Mouse (Mus musculus): ENCODE measurements at regions not wholly inside any gene's neighbourhood (a gene's known extent, or its start where the extent isn't known, plus 50 kb on each side); places are given as distances from the start of the nearest gene placed in this dataset.

DNA sequence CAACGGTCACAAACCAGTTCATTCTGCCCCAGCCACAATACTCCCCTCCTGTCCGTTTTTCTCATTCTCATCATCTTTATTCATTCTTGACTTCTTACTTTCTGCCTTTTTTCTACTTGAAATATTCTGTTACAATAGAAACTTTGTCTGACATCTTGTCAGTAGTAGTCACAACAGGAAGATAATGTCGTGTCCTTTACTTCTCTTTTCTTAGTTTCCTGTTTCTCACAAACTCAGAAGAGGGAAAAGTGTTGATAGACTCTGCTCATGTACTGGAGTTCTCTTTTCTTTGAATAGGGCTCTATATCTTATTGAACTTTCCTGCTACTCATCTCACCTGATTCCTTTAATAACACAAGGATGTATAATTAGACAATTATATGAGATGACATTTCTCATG lies 102.7 kb upstream of the Elavl2 start:
- no peaks in the 10 kb centered on the region for H3K4me1 ChIP-seq (ENCODE audit: control insufficient read depth, insufficient read depth, low read length)
- no peaks in the 10 kb centered on the region for H3K9me3 ChIP-seq (ENCODE audit: control insufficient read depth, low read length)
- no peaks in the 10 kb centered on the region for H3K27me3 ChIP-seq (replicated peaks; ENCODE audit: control insufficient read depth, insufficient read depth, low read length)
- H3K27ac ChIP-seq (ENCODE audit: low read length) = no peak overlapping the region
- no peak overlapping the region for H3K4me3 ChIP-seq (ENCODE audit: low read length)
- H3K9ac ChIP-seq (ENCODE audit: low read depth, low read length) = no peak overlapping the region
- no peak overlapping the region for H3K4me2 ChIP-seq (ENCODE audit: low read depth, low read length)
- H3K36me3 ChIP-seq (ENCODE audit: control insufficient read depth, insufficient read depth, low read length) = no peaks in the 10 kb centered on the region
- 82% methylated on average over 3 of the region's 3 CpGs for WGBS
- ATAC-seq = no peak

DNA sequence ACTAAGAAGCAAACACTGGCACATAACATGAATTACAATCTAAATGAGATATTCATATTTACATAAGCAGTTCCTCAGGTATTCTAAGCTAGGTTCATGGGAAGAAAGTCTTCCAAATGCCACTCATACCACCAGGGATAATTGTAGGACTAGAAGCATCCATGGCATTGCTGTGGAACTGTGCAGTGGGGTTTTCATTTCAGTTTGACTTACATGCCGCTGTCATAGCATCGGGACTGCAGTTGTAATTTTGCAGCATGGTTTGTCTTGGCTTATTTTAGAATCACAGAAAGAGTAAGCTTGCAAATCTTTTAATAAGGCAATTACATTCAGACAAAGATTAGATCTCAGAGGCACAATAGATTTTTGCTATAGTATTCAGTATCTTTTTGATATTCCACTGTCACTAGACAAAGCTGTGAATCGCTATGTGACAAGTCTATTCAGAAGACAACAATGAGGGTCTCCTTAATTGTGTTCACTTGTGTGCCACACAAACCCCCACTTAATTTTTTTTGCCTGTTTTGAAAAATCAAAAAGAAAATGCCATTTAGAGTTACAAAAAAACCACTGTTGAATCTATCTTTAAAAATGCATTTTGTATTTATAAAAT lies 81.4 kb upstream of the Elavl2 start:
- no peaks in the 10 kb centered on the region for H3K4me1 ChIP-seq (ENCODE audit: control insufficient read depth, insufficient read depth, low read length)
- H3K4me3 ChIP-seq (ENCODE audit: low read length) = no peak overlapping the region
- no peak overlapping the region for H3K9ac ChIP-seq (ENCODE audit: low read depth, low read length)
- 86% methylated on average over 3 of the region's 3 CpGs for WGBS
- H3K27me3 ChIP-seq (replicated peaks; ENCODE audit: control insufficient read depth, insufficient read depth, low read length) = no peaks in the 10 kb centered on the region
- H3K9me3 ChIP-seq (ENCODE audit: control insufficient read depth, low read length) = no peaks in the 10 kb centered on the region
- no peak for ATAC-seq
- H3K4me2 ChIP-seq (ENCODE audit: low read depth, low read length) = no peak overlapping the region
- H3K36me3 ChIP-seq (ENCODE audit: control insufficient read depth, insufficient read depth, low read length) = no peaks in the 10 kb centered on the region
- no peak overlapping the region for H3K27ac ChIP-seq (ENCODE audit: low read length)

Measured in intestine, embryonic 16.5 days (tissue).